Mouse (Mus musculus) cerebellum, adult 2 months (tissue): Measurements from ENCODE around the gene Gm49325.

ENCODE experiments used
- CTCF ChIP-seq: fragments of 200-500 bp; IDR thresholded peaks from 2 replicates; pipeline ENCODE4 v1.5.1; 2011; ENCODE audit warnings: low read depth, mild to moderate bottlenecking, control low read depth, low read length, moderate library complexity, borderline replicate concordance; ENCODE audit not compliant: insufficient read depth
- POLR2A ChIP-seq: fragments of 200-500 bp; IDR thresholded peaks from 2 replicates; pipeline ENCODE4 v1.6.1; 2011; ENCODE audit warnings: low read length, control low read depth, borderline replicate concordance; ENCODE audit not compliant: insufficient read depth

DNA sequence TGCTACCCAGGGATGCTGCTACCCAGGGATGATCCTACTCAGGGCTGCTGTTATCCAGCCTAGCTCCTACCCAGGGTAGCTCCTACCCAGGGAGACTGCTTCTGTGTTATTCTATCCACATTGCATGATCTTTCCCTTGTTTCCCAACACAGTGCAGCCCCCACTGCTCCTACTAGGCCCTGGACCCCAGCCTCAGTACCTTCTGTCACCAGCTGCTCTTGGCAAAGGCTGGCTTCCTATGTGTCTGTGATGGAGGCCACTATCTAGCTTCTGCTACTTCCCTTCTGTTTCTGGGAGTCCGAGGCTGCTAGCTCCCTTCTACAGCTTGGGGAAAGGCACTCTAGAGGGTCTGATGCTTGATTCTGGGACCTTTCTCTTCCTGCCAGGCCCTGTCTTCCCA is 41.5 kb downstream of the Gm49325 start:
- TF ChIP-seq POLR2A (no peak), CTCF (no peak)
